Mouse (Mus musculus) skeletal muscle tissue, adult 2 months (tissue): ENCODE measurements at regions not wholly inside any gene's neighbourhood (a gene's known extent, or its start where the extent isn't known, plus 50 kb on each side); places are given as distances from the start of the nearest gene placed in this dataset.

Source experiments
- DNase-seq: peaks from one replicate; pipeline ENCODE4 v3.0.0-alpha.2; 2012; ENCODE audit warnings: low read depth, low spot score

DNA sequence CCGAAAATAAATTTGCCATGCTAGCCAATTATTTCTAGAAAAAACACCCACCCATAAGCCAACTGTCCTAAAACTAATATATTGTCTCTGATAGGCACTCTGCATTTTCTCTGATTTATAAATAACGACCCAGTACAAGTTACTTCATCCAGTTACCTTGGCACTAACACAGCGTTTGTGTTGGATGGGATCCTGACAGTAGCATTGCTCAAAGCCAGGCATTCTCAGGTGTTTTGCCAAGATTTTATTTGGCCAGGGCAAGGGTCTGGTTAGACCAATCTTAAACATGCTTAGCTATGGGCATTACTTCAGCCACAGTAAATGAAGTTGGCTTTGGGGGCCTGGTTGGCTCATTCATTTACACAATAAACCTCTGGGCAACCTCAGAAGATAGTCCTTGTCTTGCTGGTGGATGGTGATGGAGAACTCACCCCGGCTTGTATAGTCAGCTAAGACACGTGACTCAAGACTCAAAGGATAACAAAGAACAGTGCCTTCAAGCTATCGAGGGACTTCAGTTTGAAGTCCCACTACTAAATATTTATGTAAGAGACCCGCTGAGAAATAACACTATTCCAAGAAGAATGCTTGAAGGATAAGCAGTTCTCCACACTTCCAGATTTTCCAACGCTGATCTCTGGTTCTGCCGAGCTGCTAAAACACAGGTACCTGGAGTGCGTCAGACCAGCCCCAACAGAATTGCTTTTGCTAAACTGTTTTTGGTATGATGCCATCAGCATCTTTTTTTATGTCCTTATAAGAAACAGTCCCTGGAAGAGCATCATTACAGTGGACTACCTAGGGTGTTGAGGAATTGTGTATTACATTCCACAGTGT, 125.0 kb upstream of the Pkdcc start:
- no peak for DNase-seq

DNA sequence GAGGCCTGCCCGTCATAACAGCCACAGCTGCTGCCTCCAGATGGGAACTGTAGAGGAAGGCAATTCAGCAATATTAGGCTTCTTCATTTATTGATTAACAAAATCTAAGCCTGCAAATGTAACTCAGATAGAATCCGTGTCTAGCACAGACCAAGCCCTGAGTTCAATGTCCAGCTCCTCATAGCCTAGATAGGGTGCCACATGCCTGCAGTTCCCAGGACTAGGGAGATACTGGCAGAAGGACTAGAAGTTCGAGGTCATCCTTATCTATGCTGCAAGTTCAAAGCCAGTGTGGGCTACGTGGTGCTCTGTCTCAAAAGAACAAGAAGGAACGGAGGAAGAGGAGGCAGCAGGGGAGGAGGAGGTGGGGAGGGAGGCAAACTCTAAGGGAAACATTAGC, 121.2 kb upstream of the Pkdcc start:
- DNase-seq = no peak

DNA sequence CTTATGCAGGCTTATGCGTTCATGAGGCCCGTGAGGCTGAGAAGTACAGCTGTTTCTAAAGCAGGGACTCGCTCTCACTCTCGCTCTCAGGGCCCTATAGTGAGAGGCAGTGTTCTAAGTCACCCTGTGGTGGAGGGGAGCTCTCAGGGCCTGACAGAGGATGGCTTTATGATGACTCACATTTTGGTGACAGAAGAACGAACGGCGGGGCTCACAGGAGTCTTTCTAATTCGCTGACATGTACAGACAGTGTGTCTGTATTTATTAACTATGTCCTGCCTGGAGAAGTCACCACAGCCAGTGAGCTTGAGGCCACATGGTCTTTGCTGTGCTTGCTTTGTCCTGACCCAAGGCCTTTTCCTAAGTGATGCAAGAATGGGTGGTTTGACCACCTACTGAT, 118.6 kb upstream of the Pkdcc start:
- DNase-seq = no peak

DNA sequence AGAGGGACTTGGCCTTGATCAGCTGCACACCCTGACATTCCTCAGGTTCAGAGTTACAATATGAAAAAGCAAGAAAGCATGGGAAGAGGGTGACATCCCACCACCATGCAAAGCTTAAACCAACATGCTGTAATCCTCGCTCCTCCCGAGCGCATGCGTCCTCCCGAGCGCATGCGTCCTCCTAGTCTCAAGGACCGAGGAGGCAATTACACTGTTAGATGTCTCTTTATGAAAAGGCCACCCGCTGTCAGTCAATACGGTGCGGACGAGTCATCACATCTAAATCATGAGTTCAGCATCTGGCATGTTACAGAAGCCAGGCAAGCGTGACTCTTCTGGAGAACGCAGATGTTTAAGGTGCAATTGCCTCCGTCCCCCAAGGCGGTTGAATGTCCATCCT, 117.1 kb upstream of the Pkdcc start:
- DNase-seq = no peak

DNA sequence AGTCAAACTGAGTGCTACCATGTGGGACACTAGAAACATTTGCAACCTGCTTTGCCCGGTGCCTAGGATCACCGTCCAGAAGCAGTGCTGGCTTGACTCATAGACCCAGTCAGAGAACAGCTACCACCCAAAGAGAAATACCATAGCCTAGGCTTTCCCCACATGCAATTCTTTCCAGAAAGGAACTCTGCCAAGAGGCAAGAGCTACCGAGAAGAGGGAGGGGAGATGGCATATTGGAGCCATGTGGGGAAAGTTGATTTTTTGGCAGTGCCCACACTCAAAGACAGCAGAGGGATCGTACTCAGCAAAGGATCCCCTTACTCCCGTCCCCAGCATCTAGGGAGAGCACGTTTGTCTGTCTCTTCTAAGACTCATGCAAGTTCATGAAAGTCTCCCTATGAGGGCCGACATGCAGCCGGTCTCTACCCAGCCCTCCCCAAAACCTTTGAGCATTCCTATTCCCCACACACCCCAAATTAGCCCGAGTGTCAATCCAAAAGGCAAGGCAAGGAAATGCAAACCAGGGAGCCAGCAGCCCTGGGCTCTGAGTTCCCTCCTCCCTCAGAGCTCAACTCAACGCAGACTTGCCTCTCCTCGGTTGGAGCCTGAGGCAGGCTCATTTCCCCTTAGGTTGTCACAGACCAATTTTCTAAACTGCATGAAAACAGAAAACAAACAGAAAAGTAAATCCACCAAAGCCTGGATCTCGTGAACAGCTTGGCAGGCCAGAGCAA, 116.2 kb upstream of the Pkdcc start:
- no peak for DNase-seq

DNA sequence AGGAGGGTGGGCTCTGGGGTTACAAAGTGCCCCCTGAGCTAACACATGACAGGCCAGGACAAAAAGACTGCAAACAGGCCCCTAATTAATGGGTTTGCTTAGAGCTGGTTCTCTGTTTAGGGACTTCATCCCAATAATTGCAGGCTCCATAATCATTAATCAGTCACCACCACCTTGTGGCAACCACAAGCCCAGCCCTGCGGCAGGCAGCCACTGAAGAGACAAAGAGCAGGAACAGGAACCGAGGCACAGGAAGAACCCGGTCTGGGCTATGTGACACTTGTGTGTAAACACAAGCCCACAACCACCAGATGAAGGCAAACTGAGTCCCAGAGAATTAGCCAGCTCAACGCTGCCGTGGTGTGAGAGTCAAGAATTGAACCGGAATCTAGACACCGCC, 114.1 kb upstream of the Pkdcc start:
- DNase-seq = no peak

DNA sequence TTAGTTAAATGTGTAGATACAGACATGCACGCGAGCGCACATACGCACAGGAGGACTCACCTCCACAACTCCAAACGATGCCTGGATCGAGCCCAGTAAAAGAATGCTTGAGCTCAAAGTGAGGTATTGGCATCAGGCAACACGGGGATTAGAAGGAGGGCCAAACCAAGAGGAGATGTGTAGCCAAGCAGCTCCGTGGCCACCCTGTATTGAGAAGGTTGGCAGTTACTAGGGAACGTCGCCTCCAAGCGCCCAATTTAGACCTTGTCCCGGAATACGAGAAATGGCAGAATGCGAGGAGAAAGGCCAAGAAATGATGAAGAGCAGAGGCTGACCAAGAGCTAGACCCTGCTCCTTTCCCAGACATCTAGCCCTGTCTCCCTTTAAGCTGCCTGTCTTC, 113.3 kb upstream of the Pkdcc start:
- DNase-seq = peak; percentile 54

DNA sequence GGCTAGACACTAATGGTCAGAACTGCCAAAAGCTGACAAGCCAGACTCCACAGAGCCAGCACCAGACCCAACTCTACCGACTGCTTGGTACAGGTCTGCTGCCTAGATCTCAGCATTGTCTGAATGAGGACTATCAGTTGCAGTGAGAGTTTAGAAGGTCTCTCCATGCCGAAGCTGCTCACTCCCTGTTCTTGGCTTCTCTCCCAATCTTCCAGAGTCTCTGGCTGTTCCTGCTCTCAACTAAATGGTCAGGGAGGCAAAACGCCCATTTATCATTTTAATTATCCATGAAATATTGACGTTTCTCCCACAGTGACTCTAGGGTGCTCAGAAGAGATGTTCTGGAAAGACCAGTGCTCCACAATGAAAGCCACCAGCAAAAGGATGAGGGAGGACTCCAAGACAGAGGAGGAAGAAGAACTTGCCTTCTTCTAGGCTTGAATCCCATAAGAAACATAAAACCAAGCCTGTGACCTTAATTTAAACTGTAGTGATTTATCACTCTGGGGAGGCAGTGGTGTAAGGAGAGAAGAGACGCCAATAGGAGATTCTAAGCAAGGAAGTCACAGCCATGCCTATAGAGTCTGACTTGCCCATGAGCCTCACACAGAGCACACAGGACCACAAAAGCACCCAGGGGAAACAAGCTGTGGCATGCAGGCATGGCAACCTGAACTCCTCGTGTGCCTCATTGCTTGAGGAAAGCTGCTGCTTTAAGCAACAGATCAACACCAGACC, 112.2 kb upstream of the Pkdcc start:
- peak; percentile 60 for DNase-seq

DNA sequence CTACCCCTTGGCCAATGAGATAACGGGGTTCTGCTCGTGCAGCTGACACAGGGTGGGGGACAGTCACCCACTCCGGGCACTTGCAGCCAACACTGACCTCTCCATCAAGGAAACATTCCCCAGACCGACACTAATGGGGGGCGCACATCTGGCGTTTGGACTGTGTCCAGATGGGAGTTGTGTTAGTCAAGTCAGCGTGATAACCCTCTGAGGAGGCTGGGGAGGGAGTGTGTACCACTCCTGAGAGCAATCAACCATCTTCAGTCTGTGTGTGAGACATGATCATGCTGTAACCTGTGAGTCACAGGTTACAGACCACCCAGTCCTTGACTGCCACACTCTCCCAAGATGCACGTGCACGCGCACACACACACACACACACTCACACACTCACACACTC, 106.9 kb upstream of the Pkdcc start:
- no peak for DNase-seq

DNA sequence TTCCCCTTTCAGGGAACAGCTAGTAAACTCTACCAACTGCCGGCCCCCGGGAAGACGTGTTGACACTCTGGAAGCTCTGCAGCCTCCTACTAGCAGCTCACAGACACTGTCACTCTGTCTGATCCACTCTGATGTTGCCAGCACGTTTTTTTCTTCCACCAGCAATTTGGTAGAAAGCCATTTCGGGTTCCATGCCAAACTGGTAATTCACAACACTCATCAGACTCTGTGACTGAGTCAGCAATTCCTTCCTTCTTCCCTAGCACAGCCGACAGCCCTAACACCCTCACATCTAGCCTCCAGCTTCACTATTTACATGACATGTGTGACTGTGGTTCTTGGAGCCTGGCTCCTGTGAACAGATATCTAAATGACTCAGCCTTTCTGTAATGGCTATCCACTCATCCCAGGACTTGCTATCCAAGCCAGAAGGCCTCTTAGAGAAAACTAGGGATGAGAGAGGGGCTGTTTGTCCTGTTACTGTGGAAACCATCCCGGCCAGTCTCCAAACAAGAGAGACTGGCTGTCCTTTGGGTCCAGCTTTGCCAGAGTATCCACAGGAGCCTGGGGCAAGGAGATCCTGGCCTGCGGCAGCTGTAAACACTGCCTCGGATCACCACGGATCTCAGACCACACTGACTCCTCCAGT, 105.2 kb upstream of the Pkdcc start:
- DNase-seq = peak; percentile 83

DNA sequence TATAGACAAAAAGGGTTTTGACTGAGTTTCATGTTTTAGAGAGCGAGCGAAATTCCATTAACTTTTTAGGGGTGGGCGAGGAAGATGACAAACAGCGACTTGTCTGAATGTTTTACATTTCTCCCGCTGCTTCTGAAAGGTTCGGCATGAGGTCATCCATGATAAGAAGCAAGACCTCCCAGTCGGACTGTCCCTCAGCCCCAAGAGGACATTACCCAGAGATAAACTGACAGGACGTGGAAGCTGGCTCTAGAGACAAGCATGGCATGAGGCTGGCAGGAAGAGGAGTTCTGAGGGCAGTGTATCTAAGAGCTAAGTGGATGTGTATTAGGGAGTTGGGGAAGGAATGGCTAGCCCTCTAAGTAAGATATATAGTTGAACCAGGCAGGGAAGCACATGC, 104.5 kb upstream of the Pkdcc start:
- no peak for DNase-seq

DNA sequence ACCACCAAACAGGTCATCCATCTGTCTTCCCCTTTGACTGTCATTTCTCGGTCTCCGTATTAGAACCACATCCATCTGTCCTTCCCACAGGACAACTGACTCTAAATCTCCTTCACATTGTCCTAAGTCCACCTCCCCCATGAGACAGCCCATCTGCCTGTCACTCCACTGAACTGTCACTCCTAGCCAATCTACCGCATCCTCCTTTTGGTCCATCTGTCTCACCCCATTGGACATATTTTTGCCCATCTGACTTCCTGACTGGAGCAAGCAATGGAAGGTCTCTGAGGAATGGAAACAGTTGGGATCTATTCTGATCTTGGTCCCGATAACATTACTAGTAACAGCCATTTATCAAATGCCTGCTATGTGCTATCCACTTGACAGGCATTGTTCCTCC, 99.9 kb upstream of the Pkdcc start:
- DNase-seq = no peak

DNA sequence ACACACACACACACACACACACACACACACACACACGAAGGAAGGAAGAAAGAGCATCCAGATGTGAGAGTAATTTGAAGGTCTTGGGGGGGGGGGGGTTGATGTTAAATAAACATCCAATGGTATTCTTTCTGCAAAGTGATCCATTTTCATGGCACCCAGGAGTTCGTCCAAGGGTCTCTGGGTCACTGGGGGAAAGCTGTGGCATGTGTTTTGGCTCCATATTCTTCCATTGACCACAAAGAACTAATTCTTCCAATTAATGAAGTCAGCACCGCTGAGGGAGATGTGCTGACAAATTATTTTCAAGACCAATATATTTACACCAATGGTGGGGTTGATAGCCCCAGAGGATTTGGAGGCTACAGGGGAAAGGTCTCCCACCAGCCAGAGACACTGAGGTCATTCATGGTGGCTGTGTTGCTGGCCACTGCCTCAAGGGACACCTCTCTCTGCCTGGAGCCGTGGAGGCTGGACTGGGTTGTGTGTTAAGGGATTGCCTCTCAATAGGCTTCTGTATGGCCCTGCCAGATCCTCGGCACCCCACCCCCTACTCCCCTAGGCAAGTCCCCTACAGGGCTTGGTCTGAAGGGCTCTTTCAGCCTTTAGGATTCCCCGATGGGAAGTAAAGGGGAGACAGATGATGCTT, 99.1 kb upstream of the Pkdcc start:
- no peak for DNase-seq

DNA sequence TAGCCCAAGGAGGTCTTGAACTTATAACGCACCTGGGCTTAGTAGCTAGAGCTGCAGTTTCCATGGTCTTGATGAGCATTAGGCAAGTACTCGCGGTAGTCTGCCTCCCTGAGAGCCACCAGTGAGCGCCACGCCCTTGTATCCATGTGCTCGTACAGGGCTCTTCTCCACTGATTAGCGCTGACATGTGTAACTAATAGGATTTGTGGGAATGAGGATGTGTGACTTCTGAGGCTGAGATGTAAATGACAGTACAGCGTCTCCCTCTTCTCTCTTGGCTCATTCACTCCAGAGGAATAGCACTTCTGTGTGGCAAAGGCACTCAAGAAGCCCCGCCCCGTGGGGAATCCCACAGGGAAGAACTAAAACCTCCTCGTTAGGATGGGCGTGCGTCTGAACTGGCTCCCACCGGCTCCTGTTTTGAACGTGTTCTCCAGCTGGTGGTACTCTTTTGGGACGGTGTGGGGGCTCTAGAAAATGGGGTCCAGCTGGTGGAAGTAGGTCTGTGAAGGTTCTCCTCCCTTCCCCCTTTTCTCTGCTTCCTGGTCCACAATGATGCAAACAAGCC, 94.3 kb upstream of the Pkdcc start:
- DNase-seq = no peak

DNA sequence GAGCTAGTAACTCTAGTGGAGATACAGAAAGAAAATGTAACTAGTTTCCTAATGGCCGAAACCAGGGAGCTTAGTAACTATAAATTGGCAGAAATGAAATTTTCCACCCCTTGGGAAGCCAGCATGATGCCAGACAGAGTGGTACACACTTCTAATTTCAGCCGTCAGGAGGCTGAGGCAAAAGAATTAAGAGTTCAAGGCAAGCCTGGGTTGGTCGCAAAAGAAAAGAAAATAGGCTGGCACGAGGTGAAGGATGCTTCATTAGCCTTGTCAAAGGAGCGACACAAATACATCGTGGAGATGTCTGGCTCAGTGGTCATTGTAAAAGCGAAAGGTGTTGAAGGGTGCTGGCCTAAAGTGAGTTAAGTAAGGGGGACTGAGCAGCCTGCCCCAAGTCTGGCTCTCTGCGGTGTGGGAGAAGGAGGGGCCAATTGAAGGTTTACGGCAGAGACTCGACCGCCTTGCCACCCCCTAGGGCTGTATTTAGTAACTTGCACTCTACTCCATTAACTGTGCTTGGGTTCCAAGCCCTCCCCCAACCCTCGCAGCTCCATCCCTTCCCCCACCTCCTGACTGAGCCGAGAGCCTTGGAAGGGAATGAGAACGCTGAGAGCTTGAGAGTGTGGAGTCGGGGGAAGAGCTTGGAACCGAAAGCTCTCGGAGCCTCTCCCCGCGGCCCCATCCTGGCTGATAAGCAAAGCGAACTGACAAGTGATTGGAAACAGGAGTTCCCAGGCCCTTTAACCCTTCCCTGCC, 92.4 kb upstream of the Pkdcc start:
- no peak for DNase-seq

DNA sequence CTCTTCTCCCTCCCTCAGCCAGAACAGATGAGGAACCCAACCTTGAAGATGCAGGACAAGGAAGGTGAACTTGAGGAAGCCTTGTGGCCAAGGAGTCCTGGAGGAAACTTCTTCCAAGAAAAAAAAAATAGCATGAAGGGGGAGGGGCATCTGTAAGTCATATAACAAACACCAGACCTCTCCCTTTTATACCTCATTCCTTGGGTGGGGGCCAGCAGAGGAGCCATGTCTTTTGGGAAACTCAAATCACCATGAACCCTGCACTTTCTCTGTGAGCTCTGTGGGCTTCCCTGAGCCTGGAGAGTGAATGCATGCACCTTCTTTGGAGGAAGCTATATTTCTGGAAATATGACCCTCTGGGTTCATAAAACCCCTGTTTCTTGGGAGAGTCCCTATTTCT, 90.0 kb upstream of the Pkdcc start:
- no peak for DNase-seq

DNA sequence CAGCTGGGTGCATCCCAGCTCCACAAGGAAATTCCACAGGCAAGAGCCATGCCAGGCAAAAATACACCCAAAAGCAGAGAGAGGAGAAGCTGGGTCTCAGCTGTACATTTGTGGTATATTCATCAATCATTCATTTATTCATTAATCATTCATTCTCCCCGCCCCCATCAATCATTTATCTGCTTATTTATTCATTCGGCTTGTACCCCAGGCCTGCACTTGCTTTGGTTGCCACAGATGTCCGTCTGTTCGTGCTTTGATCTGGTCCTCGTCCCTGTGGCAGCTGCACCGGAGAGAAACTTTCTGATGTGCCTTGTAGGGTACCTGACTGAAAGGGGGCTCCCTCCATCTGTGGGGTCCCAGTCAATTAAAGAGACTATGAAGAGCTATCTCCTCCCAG, 87.2 kb upstream of the Pkdcc start:
- no peak for DNase-seq

DNA sequence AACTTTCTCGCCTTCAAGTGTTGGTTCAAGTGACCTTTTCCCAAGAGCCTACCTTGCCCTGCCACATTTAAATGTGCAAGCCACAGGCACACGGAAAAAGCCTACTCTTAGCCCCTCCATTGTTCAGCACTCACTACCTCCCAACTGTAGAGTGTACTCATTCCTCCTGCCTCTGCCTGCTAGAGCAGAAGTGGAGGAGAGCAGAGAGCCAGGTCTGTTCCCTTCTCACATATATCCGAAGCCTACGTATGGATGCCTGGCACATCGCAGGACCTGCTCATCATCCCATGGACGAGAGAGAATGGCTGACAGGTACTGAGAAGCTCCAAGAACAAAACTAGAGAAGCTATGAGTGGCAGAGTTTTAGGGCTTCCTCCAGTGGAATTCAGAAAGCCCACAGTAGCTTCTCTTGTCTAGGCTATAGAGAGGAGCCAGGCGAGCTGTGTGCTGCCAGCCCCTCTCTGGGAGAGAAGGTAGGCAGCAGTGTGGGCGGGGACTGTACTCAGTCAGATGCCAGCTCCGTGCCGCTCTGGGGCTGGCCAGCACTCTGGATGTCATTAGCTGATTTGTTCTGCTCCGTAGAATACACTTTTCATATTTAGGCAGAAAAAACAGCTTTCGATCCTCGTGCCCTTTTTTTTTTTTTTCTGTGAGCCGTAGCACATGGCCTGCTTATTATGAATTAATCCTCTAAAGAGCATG, 86.1 kb upstream of the Pkdcc start:
- DNase-seq = peak; percentile 44

DNA sequence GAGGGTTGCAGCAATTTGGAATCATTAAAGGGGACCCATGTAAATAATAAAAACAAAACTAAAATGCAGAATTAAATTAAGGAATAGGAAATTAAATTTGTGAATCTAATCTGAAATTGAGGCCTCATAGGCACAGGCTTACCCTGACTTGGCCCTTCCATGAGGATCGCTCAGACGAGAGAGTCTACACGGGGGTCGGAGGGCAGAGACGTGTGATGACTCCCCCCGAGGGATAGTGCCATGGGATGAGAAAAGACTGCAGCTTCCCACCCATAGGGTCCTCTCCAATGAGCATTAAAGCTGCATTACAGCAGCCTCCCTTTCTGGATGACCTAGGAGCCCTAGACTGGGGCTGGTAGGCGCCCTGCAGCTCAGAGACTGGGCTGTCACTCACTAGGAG, 85.4 kb upstream of the Pkdcc start:
- no peak for DNase-seq

DNA sequence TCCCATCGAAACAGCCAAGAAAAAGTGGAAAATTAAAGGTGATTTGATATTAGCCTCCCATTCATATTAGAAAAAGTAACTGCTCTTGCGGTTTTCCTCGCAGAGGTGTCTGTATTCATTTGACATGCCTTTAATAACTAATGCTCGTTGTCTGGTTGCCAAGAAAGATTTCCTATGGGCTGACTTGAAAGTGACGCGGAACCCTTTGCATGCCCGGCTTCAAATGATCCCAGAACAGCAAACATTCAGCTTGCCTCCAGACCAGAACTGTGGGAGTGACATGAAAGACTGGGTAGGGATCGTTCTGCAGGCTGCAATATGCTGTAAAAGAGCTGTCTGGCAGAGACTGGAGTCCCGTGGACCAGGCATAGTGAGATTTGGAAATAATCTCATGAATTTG, 81.9 kb upstream of the Pkdcc start:
- no peak for DNase-seq
